Mouse (Mus musculus): ENCODE measurements around the gene Dennd1b.

DNA sequence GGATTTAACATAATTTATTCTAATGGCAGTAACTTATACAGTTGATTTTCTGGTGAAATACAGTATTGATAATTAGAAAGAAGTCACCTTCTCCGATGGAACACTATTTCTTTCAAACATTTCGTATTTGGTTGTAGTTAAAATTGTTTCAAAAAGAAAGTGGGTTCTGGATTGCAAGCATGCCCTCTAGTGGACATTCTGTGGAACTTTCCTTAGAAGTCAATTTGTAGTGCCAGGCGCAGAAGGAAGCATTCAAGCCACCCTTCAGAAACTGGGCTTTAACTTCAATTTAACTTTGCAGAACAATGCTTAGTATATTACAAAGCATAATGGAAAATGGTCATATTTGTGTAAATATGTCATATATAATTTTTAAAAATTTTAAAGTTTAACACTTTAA, 193.2 kb downstream of the Dennd1b start:
- TF ChIP-seq CTCF (IDR thresholded peaks at IDR 0.05; ENCODE audit: low read depth) (peak; percentile 89), EP300 (optimal IDR thresholded peaks at IDR 0.05) (no peak)
